Mouse (Mus musculus): ENCODE results near the gene Emc1. TPM values are rescaled to one million over a fixed set of nuclear protein-coding genes. Genes with fewer than 3 reads are reported as not detected.

Emc1 gene
- polyA plus RNA-seq, 1 experiment from 2014 or later, result 32.1 TPM

GRCm38 (mm10) chr4:139395431-139395830, 43.0 kb downstream of the Emc1 start:
- Histone ChIP-seq H3K27me3 (no peaks in the 10 kb centered on the region), H3K4me3 (no peak overlapping the region), H3K4me2 (replicated peaks) (no peak overlapping the region), H3K9me3 (no peaks in the 10 kb centered on the region), H3K27ac (no peak overlapping the region), H3K36me3 (peaks cover 83% of the 10 kb centered on the region), H3K9ac (no peak overlapping the region), H3K4me1 (no peaks in the 10 kb centered on the region)
- no peak for ATAC-seq (ENCODE audit: insufficient number of reproducible peaks, insufficient read depth, low FRiP score, low TSS enrichment)
- 86% methylated on average over 2 of the region's 2 CpGs for WGBS

- Histone ChIP-seq H3K27ac (no peak overlapping the region), H3K4me2 (replicated peaks) (no peak overlapping the region), H3K9me3 (no peaks in the 10 kb centered on the region), H3K27me3 (no peaks in the 10 kb centered on the region), H3K4me3 (no peak overlapping the region), H3K4me1 (no peaks in the 10 kb centered on the region), H3K36me3 (peaks cover 80% of the 10 kb centered on the region), H3K9ac (no peak overlapping the region)
- 38% methylated on average over 5 of the region's 5 CpGs for WGBS
- ATAC-seq (ENCODE audit: insufficient number of reproducible peaks, insufficient read depth, low FRiP score, low TSS enrichment), result no peak
Observed at GRCm38 (mm10) chr4:139400487-139400886, 48.1 kb downstream of the Emc1 start.

GRCm38 (mm10) chr4:139403214-139403613, 50.8 kb downstream of the Emc1 start:
- no peak overlapping the region for H3K27ac ChIP-seq
- no peak overlapping the region for H3K9ac ChIP-seq
- 84% methylated on average over 14 of the region's 14 CpGs for WGBS
- H3K4me1 ChIP-seq, result no peaks in the 10 kb centered on the region
- no peak overlapping the region for H3K4me2 ChIP-seq (replicated peaks)
- no peak for ATAC-seq (ENCODE audit: insufficient number of reproducible peaks, insufficient read depth, low FRiP score, low TSS enrichment)
- H3K9me3 ChIP-seq, result no peaks in the 10 kb centered on the region
- H3K36me3 ChIP-seq, result peaks cover 83% of the 10 kb centered on the region
- H3K4me3 ChIP-seq, result no peak overlapping the region
- H3K27me3 ChIP-seq, result no peaks in the 10 kb centered on the region

- Histone ChIP-seq H3K36me3 (peaks cover 98% of the 10 kb centered on the region), H3K4me3 (no peak overlapping the region), H3K27me3 (no peaks in the 10 kb centered on the region), H3K4me1 (no peaks in the 10 kb centered on the region), H3K27ac (no peak overlapping the region), H3K4me2 (replicated peaks) (no peak overlapping the region), H3K9me3 (no peaks in the 10 kb centered on the region), H3K9ac (no peak overlapping the region)
- 90% methylated on average over 3 of the region's 3 CpGs for WGBS
- no peak for ATAC-seq (ENCODE audit: insufficient number of reproducible peaks, insufficient read depth, low FRiP score, low TSS enrichment)
Observed at GRCm38 (mm10) chr4:139411351-139411750, 59.0 kb downstream of the Emc1 start.

GRCm38 (mm10) chr4:139417868-139418267, 65.5 kb downstream of the Emc1 start:
- no peak overlapping the region for H3K9ac ChIP-seq
- WGBS, result 67% methylated on average over 1 of the region's 1 CpGs
- no peaks in the 10 kb centered on the region for H3K27me3 ChIP-seq
- ATAC-seq (ENCODE audit: insufficient number of reproducible peaks, insufficient read depth, low FRiP score, low TSS enrichment), result no peak
- H3K36me3 ChIP-seq, result peaks cover 99% of the 10 kb centered on the region
- no peaks in the 10 kb centered on the region for H3K9me3 ChIP-seq
- H3K4me1 ChIP-seq, result no peaks in the 10 kb centered on the region
- no peak overlapping the region for H3K27ac ChIP-seq
- H3K4me3 ChIP-seq, result no peak overlapping the region
- no peak overlapping the region for H3K4me2 ChIP-seq (replicated peaks)

GRCm38 (mm10) chr4:139421621-139422020, 69.2 kb downstream of the Emc1 start:
- no peak for ATAC-seq (ENCODE audit: insufficient number of reproducible peaks, insufficient read depth, low FRiP score, low TSS enrichment)

GRCm38 (mm10) chr4:139422409-139422808, 70.0 kb downstream of the Emc1 start:
- H3K9ac ChIP-seq, result no peak overlapping the region
- H3K4me3 ChIP-seq, result no peak overlapping the region
- 83% methylated on average over 2 of the region's 2 CpGs for WGBS
- H3K27ac ChIP-seq, result no peak overlapping the region
- no peak for ATAC-seq (ENCODE audit: insufficient number of reproducible peaks, insufficient read depth, low FRiP score, low TSS enrichment)
- H3K4me1 ChIP-seq, result no peaks in the 10 kb centered on the region
- H3K9me3 ChIP-seq, result no peaks in the 10 kb centered on the region
- H3K4me2 ChIP-seq (replicated peaks), result no peak overlapping the region
- peaks cover 99% of the 10 kb centered on the region for H3K36me3 ChIP-seq
- H3K27me3 ChIP-seq, result no peaks in the 10 kb centered on the region

More at GRCm38 (mm10) chr4:139421621-139422020, 69.2 kb downstream of the Emc1 start:
- Histone ChIP-seq H3K36me3 (peaks cover 99% of the 10 kb centered on the region), H3K9ac (no peak overlapping the region), H3K27ac (no peak overlapping the region), H3K9me3 (no peaks in the 10 kb centered on the region), H3K4me2 (replicated peaks) (no peak overlapping the region), H3K27me3 (no peaks in the 10 kb centered on the region), H3K4me1 (no peaks in the 10 kb centered on the region), H3K4me3 (no peak overlapping the region)
- WGBS, result 94% methylated on average over 7 of the region's 7 CpGs

GRCm38 (mm10) chr4:139423270-139423669, 70.9 kb downstream of the Emc1 start:
- Histone ChIP-seq H3K4me2 (replicated peaks) (no peak overlapping the region), H3K4me3 (no peak overlapping the region), H3K9me3 (no peaks in the 10 kb centered on the region), H3K4me1 (no peaks in the 10 kb centered on the region), H3K9ac (no peak overlapping the region), H3K36me3 (peaks cover 99% of the 10 kb centered on the region), H3K27ac (no peak overlapping the region), H3K27me3 (no peaks in the 10 kb centered on the region)
- no peak for ATAC-seq (ENCODE audit: insufficient number of reproducible peaks, insufficient read depth, low FRiP score, low TSS enrichment)
- 79% methylated on average over 2 of the region's 2 CpGs for WGBS

Small RNAs within 50 kb of the gene (microRNA-seq; reads per million reads assigned to microRNA genes)
- gene Gm24245 (4.5 reads per million, percentile 19 among the genes with 10 or more reads in this experiment), gene Gm25732 (1.5 reads per million)

Other genes with a start within 250 kb of the Emc1 start
- 505 and 512 TPM in 2 replicates for gene Minos1, start 221.5 kb upstream of the Emc1 start, polyA plus RNA-seq (2016; fragmentation: Nextera tagmentation; extraction: Ambion mirVana)
- 415 TPM in 2 replicates for gene Capzb, start 159.7 kb upstream of the Emc1 start, polyA plus RNA-seq (2016; fragmentation: Nextera tagmentation; extraction: Ambion mirVana)
- 15.0 and 17.0 TPM in 2 replicates for gene Pqlc2, start 41.9 kb upstream of the Emc1 start, polyA plus RNA-seq (2016; fragmentation: Nextera tagmentation; extraction: Ambion mirVana)
- gene Akr7a5, start 41.8 kb upstream of the Emc1 start, polyA plus RNA-seq (2016; fragmentation: Nextera tagmentation; extraction: Ambion mirVana), result 134 TPM in 2 replicates
- 125 and 129 TPM in 2 replicates for gene Mrto4, start within 50 bp of the Emc1 start, polyA plus RNA-seq (2016; fragmentation: Nextera tagmentation; extraction: Ambion mirVana)
- gene Ubr4, start within 50 bp of the Emc1 start, polyA plus RNA-seq (2016; fragmentation: Nextera tagmentation; extraction: Ambion mirVana), result 70.8 and 74.0 TPM in 2 replicates
- gene Iffo2, start 178.0 kb downstream of the Emc1 start, polyA plus RNA-seq (2016; fragmentation: Nextera tagmentation; extraction: Ambion mirVana), result 6.1 and 6.4 TPM in 2 replicates

Data from embryonic facial prominence, embryonic 12.5 days (tissue).